Mouse (Mus musculus) embryonic facial prominence, embryonic 10.5 days (tissue): ENCODE measurements around the gene Slc6a5. TPM values are rescaled to one million over a fixed set of nuclear protein-coding genes. Genes with fewer than 3 reads are reported as not detected.
A peak's percentile ranks its signal among the peaks of the same experiment; 100 is the strongest.

Experiments used
- DNase-seq: peaks from one replicate; pipeline ENCODE4 v3.0.0-alpha.2; 2017; ENCODE audit warnings: low spot score
- H3K27ac ChIP-seq: fragments of 300-500 bp; sonication (generic); replicated peaks from 2 replicates; pipeline ENCODE4 v1.5.1; 2016; ENCODE audit warnings: mild to moderate bottlenecking
- H3K27me3 ChIP-seq: fragments of 300-500 bp; sonication (generic); replicated peaks from 2 replicates; pipeline ENCODE4 v1.6.1; 2016; ENCODE audit warnings: low read depth, mild to moderate bottlenecking; ENCODE audit not compliant: poor library complexity, severe bottlenecking
- H3K36me3 ChIP-seq: fragments of 300-500 bp; sonication (generic); replicated peaks from 2 replicates; pipeline ENCODE4 v1.6.1; 2016; ENCODE audit warnings: mild to moderate bottlenecking, moderate library complexity
- H3K4me1 ChIP-seq: fragments of 300-500 bp; sonication (generic); 2 replicates; pipeline ENCODE4 v1.6.1; 2016
- H3K4me3 ChIP-seq: fragments of 300-500 bp; sonication (generic); 2 replicates; pipeline ENCODE4 v1.5.1; 2016; ENCODE audit warnings: mild to moderate bottlenecking, moderate library complexity
- H3K9me3 ChIP-seq: fragments of 300-500 bp; sonication (generic); 2 replicates; pipeline ENCODE4 v1.6.1; 2016; ENCODE audit warnings: mild to moderate bottlenecking
- WGBS: fragments of 180-500 bp; shearing (Covaris S2); methylation state at CpG from one replicate; pipeline ENCODE4 v1.1.7; 2016; 5-methylcytosine and 5-hydroxymethylcytosine counted together
- polyA plus RNA-seq: library from polyadenylated mRNA; unstranded; fragments of >200 nt; fragmentation: Nextera tagmentation; extraction: Ambion mirVana; gene quantifications from 2 replicates; pipeline ENCODE4 v1.2.1, GENCODE M21; 2016

Gene Slc6a5
- polyA plus RNA-seq, 1 experiment from 2014 or later = 0.04 TPM

DNA sequence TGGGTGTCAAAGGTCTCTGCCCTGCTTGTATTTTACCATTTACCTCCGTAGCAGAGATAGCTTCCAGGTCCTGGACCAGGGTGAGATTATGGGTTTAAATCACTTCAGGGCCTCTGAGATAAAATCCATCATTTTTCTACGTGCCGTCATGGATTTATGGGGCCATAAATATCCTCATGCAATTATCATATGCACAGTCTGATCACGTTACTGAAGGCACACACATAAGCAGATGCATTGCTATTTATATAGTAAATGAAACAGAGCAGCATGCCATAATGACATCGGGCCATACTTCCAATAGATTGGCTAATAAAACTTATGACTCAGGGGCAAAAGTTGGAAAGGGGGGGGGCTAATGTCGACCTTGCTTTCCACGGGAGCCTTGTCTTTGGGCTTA is 44.9 kb downstream of the Slc6a5 start:
- Histone ChIP-seq H3K9me3 (no peaks in the 10 kb centered on the region), H3K4me3 (no peak overlapping the region), H3K27ac (no peak overlapping the region), H3K4me1 (no peaks in the 10 kb centered on the region), H3K27me3 (no peaks in the 10 kb centered on the region), H3K36me3 (no peaks in the 10 kb centered on the region)
- 83% methylated on average over 7 of the region's 7 CpGs for WGBS
- DNase-seq = no peak

DNA sequence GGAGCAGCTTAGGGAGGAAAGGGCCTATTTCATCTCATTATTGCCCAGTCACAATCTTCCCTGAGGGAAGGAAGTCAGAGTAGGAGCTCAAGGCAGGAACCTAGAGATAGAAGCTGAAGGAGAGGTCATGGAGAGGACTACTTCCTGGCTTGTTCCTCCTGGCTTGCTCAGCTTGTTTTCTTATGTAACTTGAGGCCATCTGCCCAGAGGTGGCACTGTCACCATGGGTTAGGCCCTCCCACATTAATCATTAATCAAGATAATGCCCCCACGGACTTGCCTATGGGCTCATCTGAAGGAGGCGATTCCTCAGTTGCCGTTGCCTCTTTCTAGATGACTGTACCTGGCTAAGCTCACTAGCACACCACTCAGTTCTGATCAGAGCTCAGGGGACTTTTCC is 47.2 kb downstream of the Slc6a5 start:
- no peak overlapping the region for H3K4me3 ChIP-seq
- no peak for DNase-seq
- no peaks in the 10 kb centered on the region for H3K4me1 ChIP-seq
- 84% methylated on average over 3 of the region's 3 CpGs for WGBS
- no peaks in the 10 kb centered on the region for H3K36me3 ChIP-seq
- H3K9me3 ChIP-seq = no peaks in the 10 kb centered on the region
- no peaks in the 10 kb centered on the region for H3K27me3 ChIP-seq
- no peak overlapping the region for H3K27ac ChIP-seq

DNA sequence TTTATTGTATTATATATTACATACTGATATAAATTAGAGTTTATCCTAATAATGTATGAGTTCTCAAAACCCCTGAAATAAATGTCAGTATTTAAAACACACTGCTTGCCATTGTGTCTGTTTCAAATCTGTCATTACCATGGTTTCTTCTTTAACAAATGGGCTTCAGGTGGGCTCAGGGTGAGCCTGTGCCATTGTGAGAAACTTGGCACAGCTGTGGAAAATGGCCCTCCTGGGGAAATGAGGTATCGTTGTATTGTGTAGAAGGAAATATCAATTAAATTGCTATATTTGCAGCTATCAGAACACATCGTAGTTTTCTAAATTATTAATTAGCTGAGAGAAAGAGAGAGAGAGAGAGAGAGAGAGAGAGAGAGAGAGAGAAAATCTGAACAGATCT is 53.8 kb downstream of the Slc6a5 start:
- no peak overlapping the region for H3K27ac ChIP-seq
- no peaks in the 10 kb centered on the region for H3K4me1 ChIP-seq
- WGBS = 93% methylated on average over 2 of the region's 2 CpGs
- no peaks in the 10 kb centered on the region for H3K9me3 ChIP-seq
- H3K27me3 ChIP-seq = no peaks in the 10 kb centered on the region
- H3K36me3 ChIP-seq = no peaks in the 10 kb centered on the region
- DNase-seq = no peak
- no peak overlapping the region for H3K4me3 ChIP-seq

DNA sequence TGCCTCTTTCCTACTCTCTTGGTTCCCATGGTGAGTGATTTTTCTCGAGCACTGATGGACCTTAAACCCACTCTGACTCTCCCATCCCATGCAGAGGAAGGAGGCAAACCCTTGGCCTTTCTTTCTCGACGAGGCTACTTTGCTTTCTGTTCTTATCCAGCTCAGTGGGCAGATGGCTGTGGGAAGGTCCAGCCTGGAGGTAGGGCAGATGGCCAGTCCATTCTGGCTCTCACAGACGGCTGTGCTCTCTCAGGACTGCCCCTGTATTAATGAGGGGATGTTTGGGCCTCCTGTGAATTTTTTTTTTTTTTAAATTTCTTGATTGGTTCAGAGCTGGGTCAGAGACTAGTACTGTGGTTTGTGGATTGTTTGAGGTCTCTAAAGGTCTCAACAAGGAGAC is 59.6 kb downstream of the Slc6a5 start:
- DNase-seq = no peak
- no peaks in the 10 kb centered on the region for H3K9me3 ChIP-seq
- 62% methylated on average over 4 of the region's 4 CpGs for whole genome bisulfite sequencing
- no peaks in the 10 kb centered on the region for H3K36me3 ChIP-seq
- no peak overlapping the region for H3K4me3 ChIP-seq
- H3K27me3 ChIP-seq = peaks cover 37% of the 10 kb centered on the region
- H3K27ac ChIP-seq = no peak overlapping the region
- H3K4me1 ChIP-seq = peaks cover under 1% of the 10 kb centered on the region

DNA sequence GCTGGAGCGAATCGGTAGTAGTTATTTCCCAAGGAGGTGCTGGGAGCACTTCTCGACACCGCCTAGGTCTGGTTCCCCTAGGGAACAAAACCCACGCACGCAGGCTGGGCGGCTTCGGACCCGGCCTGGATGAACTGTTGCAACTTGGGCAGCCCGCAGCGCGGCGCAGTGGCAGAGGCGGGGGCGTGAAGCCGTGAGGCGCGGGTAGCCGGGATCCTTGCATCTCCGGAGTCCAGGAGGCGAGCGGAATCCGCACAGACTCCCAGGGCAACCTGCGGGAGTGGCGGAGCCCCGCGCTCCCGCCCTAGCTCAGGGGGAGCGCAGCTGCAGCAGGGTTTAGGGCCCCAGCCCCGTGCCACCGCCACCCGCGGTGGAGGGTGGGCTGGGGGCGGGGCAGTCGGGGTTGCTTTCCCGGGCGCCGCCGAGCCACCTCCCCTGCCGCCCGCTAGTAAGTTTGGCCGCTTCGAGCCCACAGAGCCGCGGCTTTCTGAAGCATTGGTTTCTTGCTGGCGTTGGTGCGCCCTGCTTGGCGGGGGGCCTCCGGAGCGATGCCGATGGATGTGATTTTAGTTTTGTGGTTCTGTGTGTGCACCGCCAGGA is 65.0 kb downstream of the Slc6a5 start, which contains the start of gene Nell1:
Gene Nell1 (plus strand): TSS at position 24 of the 600 bp plus-strand sequence.
- H3K4me3 ChIP-seq = peak within 1 kb of the TSS; percentile 68
- peak; percentile 68 for DNase-seq
- no peak within 1 kb of the TSS; the same call in 1 of the 2 replicates for H3K27ac ChIP-seq
- peaks cover 91% of the 10 kb centered on the region for H3K27me3 ChIP-seq
- no peaks in the 10 kb centered on the region for H3K9me3 ChIP-seq
- WGBS = under 1% methylated on average over 52 of the region's 52 CpGs
- H3K36me3 ChIP-seq = no peaks in the 10 kb centered on the region
- H3K4me1 ChIP-seq = peaks cover 17% of the 10 kb centered on the region

DNA sequence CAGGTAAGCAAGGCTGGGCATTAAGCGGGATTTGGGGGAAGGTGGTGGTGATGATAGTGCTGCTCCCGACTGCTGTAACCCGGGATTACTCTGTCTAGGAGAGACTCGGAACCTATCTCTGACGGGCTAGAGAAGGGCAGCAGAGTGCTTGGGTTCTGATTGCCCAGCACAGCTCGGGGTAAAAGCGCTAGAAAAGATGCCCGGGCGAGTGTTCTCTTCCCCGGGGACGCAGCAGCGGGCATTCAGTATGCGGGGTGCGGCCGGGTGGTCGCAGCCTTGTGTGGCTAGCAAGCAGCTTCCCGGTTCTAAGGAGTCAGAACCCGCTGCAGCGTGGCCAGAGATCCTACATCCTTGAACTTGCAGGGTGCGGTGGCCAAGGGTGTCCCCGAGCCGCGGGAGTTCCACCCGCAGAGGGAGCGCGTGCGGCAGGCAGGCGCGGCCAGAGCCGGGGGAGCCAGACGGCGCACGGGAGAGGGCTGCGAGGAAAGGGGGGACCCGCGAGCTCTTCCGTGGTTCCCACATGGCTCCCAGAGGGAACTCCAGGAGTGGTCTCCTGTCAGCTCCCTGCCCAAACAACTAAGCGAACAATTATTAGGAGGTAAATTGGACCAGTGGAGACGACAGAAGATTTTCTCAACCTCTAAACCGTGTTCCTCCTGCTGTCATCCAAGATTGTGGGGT is 65.6 kb downstream of the Slc6a5 start:
- H3K4me3 ChIP-seq = peak overlapping the region; percentile 68
- peaks cover 98% of the 10 kb centered on the region for H3K27me3 ChIP-seq
- peak; percentile 56 for DNase-seq
- no peaks in the 10 kb centered on the region for H3K36me3 ChIP-seq
- WGBS = under 1% methylated on average over 40 of the region's 40 CpGs
- H3K9me3 ChIP-seq = no peaks in the 10 kb centered on the region
- no peak overlapping the region; the same call in 1 of the 2 replicates for H3K27ac ChIP-seq
- H3K4me1 ChIP-seq = peaks cover 17% of the 10 kb centered on the region

DNA sequence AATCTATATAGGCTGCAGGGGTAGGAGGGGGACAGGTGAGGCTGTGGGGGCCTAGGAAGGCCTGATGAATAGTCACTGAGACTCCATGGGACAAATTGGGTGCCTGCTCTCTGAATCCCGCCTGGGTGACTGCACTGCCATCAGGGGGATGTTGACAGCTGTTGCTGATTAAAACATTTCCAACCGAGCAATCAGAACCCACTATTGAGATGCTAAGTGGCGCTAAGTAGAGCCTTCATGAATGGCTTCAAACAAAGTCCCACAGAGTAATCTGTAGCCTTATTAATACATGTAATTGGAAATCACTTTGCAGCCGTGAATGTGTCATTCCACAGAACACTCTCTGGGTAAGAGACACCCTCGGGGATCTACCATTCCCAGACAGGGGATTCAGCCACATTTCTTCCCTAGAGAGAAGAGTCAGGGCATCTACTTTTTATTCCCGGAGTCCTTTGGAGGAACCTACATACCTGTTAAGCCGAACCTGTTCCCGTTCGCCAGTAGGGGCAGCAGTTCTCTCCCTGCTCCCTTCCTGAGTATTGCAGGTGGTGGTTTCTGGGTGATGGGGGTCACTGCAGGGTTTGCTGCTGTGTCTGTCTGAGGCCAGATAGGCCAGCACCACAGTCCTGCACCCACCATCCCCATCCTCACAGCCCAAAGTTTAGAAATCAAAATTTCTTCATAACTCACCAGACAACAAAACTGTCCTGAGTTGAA is 71.7 kb downstream of the Slc6a5 start:
- peaks cover 64% of the 10 kb centered on the region for H3K27me3 ChIP-seq
- 12% methylated on average over 9 of the region's 9 CpGs for WGBS
- DNase-seq = peak; percentile 30
- no peaks in the 10 kb centered on the region for H3K36me3 ChIP-seq
- 0 out of 2 replicates have a peak, but pooled peaks cover 4% of the 10 kb centered on the region for H3K4me1 ChIP-seq
- no peak overlapping the region for H3K4me3 ChIP-seq
- H3K9me3 ChIP-seq = no peaks in the 10 kb centered on the region
- H3K27ac ChIP-seq = no peak overlapping the region

DNA sequence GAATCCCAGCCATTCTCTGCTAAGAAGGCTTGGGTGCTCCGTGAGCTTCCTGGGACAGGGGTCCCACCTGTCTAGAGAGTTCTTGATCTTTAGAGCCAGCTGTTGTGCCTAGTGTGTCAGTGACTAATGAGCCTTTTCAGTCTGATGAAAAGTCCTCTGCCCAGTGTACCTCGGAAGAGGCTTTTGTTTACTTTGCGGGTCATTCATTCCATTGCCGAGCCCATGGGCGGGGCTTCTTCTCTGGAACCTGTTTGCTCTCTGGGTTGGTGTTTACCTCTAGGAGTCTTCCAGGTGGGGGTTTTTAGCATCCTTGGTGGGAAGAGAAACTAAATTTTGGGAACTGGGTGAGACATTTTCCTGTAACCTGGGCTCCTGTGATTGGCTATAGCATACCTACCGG is 74.8 kb downstream of the Slc6a5 start:
- no peak for DNase-seq

DNA sequence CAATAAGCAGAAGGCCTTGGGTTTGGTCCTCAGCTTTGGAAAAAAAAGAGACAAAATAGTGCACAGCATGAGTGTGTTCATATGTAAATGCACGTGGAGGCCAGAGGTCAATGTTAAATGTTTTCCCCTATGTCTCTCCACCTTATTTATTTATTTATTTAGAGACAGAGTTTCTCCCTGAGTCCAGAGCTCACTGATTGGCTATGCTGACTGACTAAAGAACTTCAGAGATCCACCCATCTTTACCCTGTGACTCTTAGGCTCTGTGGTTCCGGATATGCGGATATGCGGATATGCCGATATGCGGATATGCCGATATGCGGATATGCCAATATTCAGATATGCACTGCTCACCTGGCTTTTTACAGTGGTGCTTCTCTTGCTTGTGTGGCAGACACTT is 76.0 kb downstream of the Slc6a5 start:
- DNase-seq = no peak
- peaks cover 21% of the 10 kb centered on the region for H3K27me3 ChIP-seq
- no peak overlapping the region for H3K27ac ChIP-seq
- no peaks in the 10 kb centered on the region for H3K9me3 ChIP-seq
- H3K4me3 ChIP-seq = no peak overlapping the region
- H3K4me1 ChIP-seq = peaks cover 10% of the 10 kb centered on the region
- no peaks in the 10 kb centered on the region for H3K36me3 ChIP-seq
- WGBS = 90% methylated on average over 8 of the region's 8 CpGs

More for the DNA sequence above, 74.8 kb downstream of the Slc6a5 start:
- H3K4me3 ChIP-seq = no peak overlapping the region
- H3K27me3 ChIP-seq = peaks cover 34% of the 10 kb centered on the region
- WGBS = 27% methylated on average over 6 of the region's 6 CpGs
- H3K36me3 ChIP-seq = no peaks in the 10 kb centered on the region
- no peak overlapping the region for H3K27ac ChIP-seq
- H3K4me1 ChIP-seq = peaks cover 10% of the 10 kb centered on the region
- no peaks in the 10 kb centered on the region for H3K9me3 ChIP-seq

DNA sequence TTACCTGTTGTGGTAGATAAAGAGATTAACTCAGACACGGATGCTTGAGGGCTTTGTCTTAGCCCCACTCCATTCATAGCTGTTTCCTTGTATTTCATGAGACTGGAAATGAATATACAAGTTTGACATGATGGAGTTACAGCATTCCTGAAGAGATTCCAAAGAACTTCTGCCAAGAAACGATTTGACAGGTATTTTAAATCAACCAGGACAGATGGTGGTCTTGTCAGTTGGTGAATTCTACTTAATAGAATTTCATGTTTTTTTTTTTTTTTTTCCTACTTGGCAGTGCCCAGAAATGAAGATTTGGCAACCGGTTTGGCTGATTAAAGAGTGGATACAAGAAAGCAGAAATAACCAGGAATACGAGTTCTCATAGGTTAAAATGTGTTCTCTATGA is 89.4 kb downstream of the Slc6a5 start:
- no peak overlapping the region for H3K4me3 ChIP-seq
- no peaks in the 10 kb centered on the region for H3K4me1 ChIP-seq
- no peaks in the 10 kb centered on the region for H3K36me3 ChIP-seq
- DNase-seq = no peak
- no peak overlapping the region for H3K27ac ChIP-seq
- H3K27me3 ChIP-seq = no peaks in the 10 kb centered on the region
- 82% methylated on average over 4 of the region's 4 CpGs for WGBS
- no peaks in the 10 kb centered on the region for H3K9me3 ChIP-seq

DNA sequence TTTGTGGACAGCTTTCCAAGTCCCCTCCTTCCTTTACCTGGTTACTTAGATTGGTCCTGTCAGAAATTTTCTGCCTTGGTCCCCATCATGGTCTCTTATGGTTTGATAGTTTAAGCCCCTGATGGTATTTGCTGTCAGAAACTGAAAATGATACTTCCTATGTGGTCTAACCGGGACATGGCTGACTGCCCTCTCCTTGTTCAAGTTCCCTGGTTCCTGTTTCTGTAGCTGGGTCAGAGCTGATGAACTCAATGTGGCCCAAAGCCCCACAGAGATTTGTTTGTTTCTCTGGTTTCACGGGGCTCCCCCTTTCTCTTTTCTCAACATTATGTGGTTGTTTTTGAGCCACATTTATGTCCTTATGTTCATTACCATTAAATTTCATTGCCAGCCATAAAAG is 95.3 kb downstream of the Slc6a5 start:
- WGBS = 58% methylated on average over 2 of the region's 2 CpGs

More for the DNA sequence above, 95.3 kb downstream of the Slc6a5 start:
- no peaks in the 10 kb centered on the region for H3K9me3 ChIP-seq
- no peaks in the 10 kb centered on the region for H3K4me1 ChIP-seq
- no peaks in the 10 kb centered on the region for H3K27me3 ChIP-seq
- H3K4me3 ChIP-seq = no peak overlapping the region
- no peak for DNase-seq
- H3K36me3 ChIP-seq = no peaks in the 10 kb centered on the region
- no peak overlapping the region for H3K27ac ChIP-seq
